Mouse (Mus musculus) right cerebral cortex, postnatal 10 days (tissue): ENCODE measurements around the gene Blvrb.

Experiments used
- DNase-seq, 2 experiments: peaks; one replicate each; pipeline ENCODE4 v3.0.0; 2021; ENCODE audit warnings: low spot score in 2 of 2

Gene Blvrb

GRCm38 (mm10) chr7:27447419-27448286 lies at the start of gene Blvrb, which contains the start of gene Sptbn4:
TSS of gene Blvrb (plus strand) at chr7:27447978.
TSS of gene Sptbn4 (minus strand) at chr7:27447686.
- DNase-seq, result peak; percentile 98 to 100

GRCm38 (mm10) chr7:27400545-27400944 lies 47.2 kb upstream of the Blvrb start:
- DNase-seq, result no peak

GRCm38 (mm10) chr7:27402675-27403074 lies 45.1 kb upstream of the Blvrb start:
- peak; percentile 72 to 80 for DNase-seq

- no peak for DNase-seq
Measured at GRCm38 (mm10) chr7:27404203-27404942, 43.4 kb upstream of the Blvrb start.

GRCm38 (mm10) chr7:27406481-27406880 lies 41.3 kb upstream of the Blvrb start:
- no peak for DNase-seq

GRCm38 (mm10) chr7:27407816-27408215 lies 40.0 kb upstream of the Blvrb start:
- DNase-seq, result no peak

GRCm38 (mm10) chr7:27408379-27409176 lies 39.2 kb upstream of the Blvrb start:
- DNase-seq, result peak; percentile 67 to 75

- DNase-seq, result peak; percentile 34 to 68
Measured at GRCm38 (mm10) chr7:27417151-27417550, 30.6 kb upstream of the Blvrb start.

- DNase-seq, result no peak
Measured at GRCm38 (mm10) chr7:27419101-27419500, 28.7 kb upstream of the Blvrb start.

- DNase-seq, result no peak
Measured at GRCm38 (mm10) chr7:27423556-27424326, 24.0 kb upstream of the Blvrb start.

- DNase-seq, result no peak
Measured at GRCm38 (mm10) chr7:27427387-27427786, 20.4 kb upstream of the Blvrb start.

GRCm38 (mm10) chr7:27428002-27428401 lies 19.8 kb upstream of the Blvrb start:
- no peak for DNase-seq

GRCm38 (mm10) chr7:27429135-27429534 lies 18.6 kb upstream of the Blvrb start:
- no peak for DNase-seq

GRCm38 (mm10) chr7:27433349-27433748 lies 14.4 kb upstream of the Blvrb start:
- no peak for DNase-seq

- no peak for DNase-seq
Measured at GRCm38 (mm10) chr7:27433794-27434193, 14.0 kb upstream of the Blvrb start.

- no peak for DNase-seq
Measured at GRCm38 (mm10) chr7:27437544-27437943, 10.2 kb upstream of the Blvrb start.

- no peak for DNase-seq
Measured at GRCm38 (mm10) chr7:27440014-27440413, 7.8 kb upstream of the Blvrb start.

GRCm38 (mm10) chr7:27446051-27446450 lies 1.7 kb upstream of the Blvrb start:
- DNase-seq, result peak; percentile 35 to 52

GRCm38 (mm10) chr7:27446521-27447418 lies 1.0 kb upstream of the Blvrb start:
- DNase-seq, result peak; percentile 88 to 93
